Mouse (Mus musculus): ENCODE measurements around the gene Eif4enif1.
"Not testable (repeated sequence)": the region's sequence is repeated elsewhere in the genome, so short reads cannot be mapped to it uniquely, and the experiment has no call there.

The Eif4enif1 gene

GRCm38 (mm10) chr11:3202231-3202701 is at the start of gene Eif4enif1:
Gene Eif4enif1, plus strand, starts transcription at chr11:3202392.
- peak; percentile 82 for DNase-seq (ENCODE audit: low spot score)

- peak; percentile 69 for DNase-seq (ENCODE audit: low spot score)
Measured at GRCm38 (mm10) chr11:3153666-3154397, 48.4 kb upstream of the Eif4enif1 start.

- not testable (repeated sequence) for DNase-seq (ENCODE audit: low spot score)
Measured at GRCm38 (mm10) chr11:3156991-3157390, 45.2 kb upstream of the Eif4enif1 start.

GRCm38 (mm10) chr11:3157996-3158395 is 44.2 kb upstream of the Eif4enif1 start:
- peak; percentile 62 for DNase-seq (ENCODE audit: low spot score)

GRCm38 (mm10) chr11:3158800-3159199 is 43.4 kb upstream of the Eif4enif1 start:
- DNase-seq (ENCODE audit: low spot score): not testable (repeated sequence)

- DNase-seq (ENCODE audit: low spot score): peak; percentile 46
Measured at GRCm38 (mm10) chr11:3161370-3161769, 40.8 kb upstream of the Eif4enif1 start.

GRCm38 (mm10) chr11:3162236-3162897 is 39.8 kb upstream of the Eif4enif1 start:
- DNase-seq (ENCODE audit: low spot score): peak; percentile 48

- DNase-seq (ENCODE audit: low spot score): not testable (repeated sequence)
Measured at GRCm38 (mm10) chr11:3163122-3163521, 39.1 kb upstream of the Eif4enif1 start.

GRCm38 (mm10) chr11:3163661-3164060 is 38.5 kb upstream of the Eif4enif1 start:
- DNase-seq (ENCODE audit: low spot score): not testable (repeated sequence)

GRCm38 (mm10) chr11:3165210-3165782 is 36.9 kb upstream of the Eif4enif1 start:
- not testable (repeated sequence) for DNase-seq (ENCODE audit: low spot score)

- DNase-seq (ENCODE audit: low spot score): not testable (repeated sequence)
Measured at GRCm38 (mm10) chr11:3166321-3166720, 35.9 kb upstream of the Eif4enif1 start.

GRCm38 (mm10) chr11:3167129-3167528 is 35.1 kb upstream of the Eif4enif1 start:
- not testable (repeated sequence) for DNase-seq (ENCODE audit: low spot score)

GRCm38 (mm10) chr11:3167571-3168001 is 34.6 kb upstream of the Eif4enif1 start:
- peak; percentile 39 for DNase-seq (ENCODE audit: low spot score)

- not testable (repeated sequence) for DNase-seq (ENCODE audit: low spot score)
Measured at GRCm38 (mm10) chr11:3169042-3169441, 33.1 kb upstream of the Eif4enif1 start.

- DNase-seq (ENCODE audit: low spot score): not testable (repeated sequence)
Measured at GRCm38 (mm10) chr11:3171931-3172330, 30.3 kb upstream of the Eif4enif1 start.

- DNase-seq (ENCODE audit: low spot score): not testable (repeated sequence)
Measured at GRCm38 (mm10) chr11:3172526-3172925, 29.7 kb upstream of the Eif4enif1 start.

GRCm38 (mm10) chr11:3173425-3174318 is 28.5 kb upstream of the Eif4enif1 start:
- peak; percentile 49 for DNase-seq (ENCODE audit: low spot score)

GRCm38 (mm10) chr11:3178968-3179725 is 23.0 kb upstream of the Eif4enif1 start:
- DNase-seq (ENCODE audit: low spot score): not testable (repeated sequence)

GRCm38 (mm10) chr11:3179726-3180092 is 22.5 kb upstream of the Eif4enif1 start:
- not testable (repeated sequence) for DNase-seq (ENCODE audit: low spot score)

- not testable (repeated sequence) for DNase-seq (ENCODE audit: low spot score)
Measured at GRCm38 (mm10) chr11:3180510-3181160, 21.6 kb upstream of the Eif4enif1 start.
